Mouse (Mus musculus) intestine, embryonic 14.5 days (tissue): ENCODE measurements at regions not wholly inside any gene's neighbourhood (a gene's known extent, or its start where the extent isn't known, plus 50 kb on each side); places are given as distances from the start of the nearest gene placed in this dataset.

Experiments used
- ATAC-seq: fragments of 200-750 bp; cut with Nextera tagmentation; replicated peaks from 2 replicates; pipeline ENCODE4 v1.8.0; 2017; ENCODE audit warnings: low read depth, moderate number of reproducible peaks, moderate TSS enrichment, moderate library complexity; ENCODE audit not compliant: low FRiP score, low TSS enrichment
- DNase-seq: peaks from one replicate; pipeline ENCODE4 v3.0.0-alpha.2; 2018; ENCODE audit warnings: low spot score
- H3K27ac ChIP-seq: fragments of 300-500 bp; sonication (generic); 2 replicates; pipeline ENCODE4 v1.5.1; 2014; ENCODE audit warnings: low read depth, mild to moderate bottlenecking, control low read depth
- H3K27me3 ChIP-seq: fragments of 300-500 bp; sonication (generic); replicated peaks from 2 replicates; pipeline ENCODE4 v1.6.1; 2014; ENCODE audit warnings: low read length, control low read depth; ENCODE audit not compliant: control insufficient read depth, insufficient read depth
- H3K36me3 ChIP-seq: fragments of 300-500 bp; sonication (generic); 2 replicates; pipeline ENCODE4 v1.6.1; 2014; ENCODE audit warnings: low read length, control low read depth; ENCODE audit not compliant: control insufficient read depth, insufficient read depth
- H3K4me1 ChIP-seq: fragments of 300-500 bp; sonication (generic); replicated peaks from 2 replicates; pipeline ENCODE4 v1.6.1; 2014; ENCODE audit warnings: low read length, control low read depth, mixed read lengths; ENCODE audit not compliant: control insufficient read depth, insufficient read depth
- H3K4me2 ChIP-seq: fragments of 300-500 bp; sonication (generic); 2 replicates; pipeline ENCODE4 v1.6.1; 2014; ENCODE audit warnings: low read length
- H3K4me3 ChIP-seq: fragments of 300-500 bp; sonication (generic); 2 replicates; pipeline ENCODE4 v1.5.1; 2014; ENCODE audit warnings: low read depth, low read length, control low read depth, mixed read lengths
- H3K9ac ChIP-seq: fragments of 300-500 bp; sonication (generic); 2 replicates; pipeline ENCODE4 v1.6.1; 2014; ENCODE audit warnings: mild to moderate bottlenecking, low read length
- H3K9me3 ChIP-seq: fragments of 300-500 bp; sonication (generic); 2 replicates; pipeline ENCODE4 v1.6.1; 2016; ENCODE audit warnings: low read length, control low read depth; ENCODE audit not compliant: control insufficient read depth
- WGBS: fragments of 180-500 bp; shearing (Covaris S2); extraction: QIAGEN DNeasy Blood & Tissue Kit; methylation state at CpG from one replicate; pipeline ENCODE4 v1.1.7; 2014; 5-methylcytosine and 5-hydroxymethylcytosine counted together

DNA sequence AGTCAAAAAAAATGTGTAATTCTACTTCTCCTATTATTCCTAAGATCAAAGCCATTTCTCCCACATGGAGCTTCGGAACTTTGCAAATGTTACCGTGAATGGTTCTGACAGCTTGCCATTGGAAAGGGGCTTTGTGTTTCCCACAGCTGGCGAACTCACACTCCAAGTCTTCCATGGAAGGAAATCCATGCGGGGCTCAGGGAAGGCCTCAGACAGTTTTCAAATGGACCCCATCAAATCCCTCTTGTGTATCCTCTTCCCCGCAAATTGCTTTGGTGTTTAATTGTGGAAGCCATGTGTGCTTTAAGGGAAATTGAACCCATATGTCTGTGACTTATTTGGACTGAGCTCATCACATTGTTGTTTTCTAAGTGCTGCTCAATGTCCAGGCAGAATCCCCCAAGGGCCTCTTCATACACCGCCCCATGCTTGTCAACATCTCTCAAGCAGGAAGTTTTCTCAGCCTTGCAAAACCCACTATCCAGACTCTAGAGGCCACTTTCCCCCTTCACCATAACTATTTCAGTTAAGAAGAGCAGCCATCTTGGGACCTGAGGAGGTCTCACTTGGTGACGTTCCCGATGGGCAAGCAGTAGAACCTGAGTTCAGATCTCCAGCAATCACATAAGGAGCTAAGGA is 310.1 kb upstream of the Prkcq start:
- H3K27me3 ChIP-seq: no peaks in the 10 kb centered on the region
- no peak overlapping the region for H3K9ac ChIP-seq
- WGBS: 85% methylated on average over 8 of the region's 8 CpGs
- ATAC-seq (no peak), DNase-seq (no peak)
- no peak overlapping the region for H3K27ac ChIP-seq
- no peak overlapping the region for H3K4me2 ChIP-seq
- H3K9me3 ChIP-seq: no peaks in the 10 kb centered on the region
- no peaks in the 10 kb centered on the region for H3K4me1 ChIP-seq
- H3K36me3 ChIP-seq: no peaks in the 10 kb centered on the region
- no peak overlapping the region for H3K4me3 ChIP-seq

DNA sequence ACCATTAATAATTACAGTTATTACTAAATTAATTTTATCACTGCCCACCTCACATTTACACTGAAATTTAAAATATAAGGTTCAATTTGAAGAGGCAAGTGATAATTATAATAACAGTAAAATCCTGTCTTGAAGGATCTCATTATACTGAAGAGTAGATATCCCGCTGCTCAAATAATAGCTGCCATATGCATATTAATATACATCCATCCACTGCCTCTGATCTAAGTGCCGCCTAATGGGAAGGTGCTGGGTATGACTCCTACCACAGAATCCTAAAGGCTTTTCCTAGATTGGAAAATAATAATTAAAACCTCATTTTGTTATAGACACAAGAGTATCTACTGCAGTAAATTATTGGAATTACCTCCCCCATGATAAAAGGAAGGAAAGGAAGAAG is 307.5 kb upstream of the Prkcq start:
- H3K27me3 ChIP-seq: no peaks in the 10 kb centered on the region
- no peak for DNase-seq
- H3K9ac ChIP-seq: no peak overlapping the region
- no peak for ATAC-seq
- H3K9me3 ChIP-seq: no peaks in the 10 kb centered on the region
- no peaks in the 10 kb centered on the region for H3K36me3 ChIP-seq
- no peak overlapping the region for H3K4me3 ChIP-seq
- H3K27ac ChIP-seq: no peak overlapping the region
- H3K4me2 ChIP-seq: no peak overlapping the region
- WGBS: 90% methylated on average over 2 of the region's 2 CpGs
- no peaks in the 10 kb centered on the region for H3K4me1 ChIP-seq

DNA sequence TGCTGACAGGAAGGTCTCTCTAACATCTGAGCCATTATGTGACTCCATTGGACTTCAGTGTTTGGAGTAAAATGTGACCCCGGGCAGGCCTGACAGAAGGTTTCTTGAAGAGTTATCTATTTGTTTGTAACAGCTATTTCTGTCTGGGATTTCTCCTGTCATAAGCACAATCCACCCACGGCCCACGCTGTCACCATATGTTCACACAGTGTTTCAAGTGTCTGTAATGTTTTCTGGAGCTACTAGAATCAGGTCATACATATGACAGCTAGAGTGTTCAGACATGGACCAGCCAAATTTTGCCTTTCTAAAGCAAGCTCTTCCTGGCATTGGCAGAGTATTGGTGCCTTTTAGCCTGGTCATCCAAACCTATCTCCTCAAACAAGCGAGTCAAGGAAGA is 297.6 kb upstream of the Prkcq start:
- DNase-seq (no peak), ATAC-seq (no peak)
- 71% methylated on average over 4 of the region's 4 CpGs for WGBS
- Histone ChIP-seq H3K4me3 (no peak overlapping the region), H3K27me3 (no peaks in the 10 kb centered on the region), H3K9me3 (no peaks in the 10 kb centered on the region), H3K36me3 (no peaks in the 10 kb centered on the region), H3K4me2 (no peak overlapping the region), H3K27ac (no peak overlapping the region), H3K4me1 (no peaks in the 10 kb centered on the region), H3K9ac (no peak overlapping the region)

- Histone ChIP-seq H3K36me3 (no peaks in the 10 kb centered on the region), H3K4me2 (no peak overlapping the region), H3K27ac (no peak overlapping the region), H3K9ac (no peak overlapping the region), H3K9me3 (no peaks in the 10 kb centered on the region), H3K27me3 (no peaks in the 10 kb centered on the region), H3K4me1 (no peaks in the 10 kb centered on the region), H3K4me3 (no peak overlapping the region)
- ATAC-seq: no peak
- WGBS: 88% methylated on average over 3 of the region's 3 CpGs
- no peak for DNase-seq
Measured at GRCm38 (mm10) chr2:10901926-10902325, 270.0 kb upstream of the Prkcq start.

DNA sequence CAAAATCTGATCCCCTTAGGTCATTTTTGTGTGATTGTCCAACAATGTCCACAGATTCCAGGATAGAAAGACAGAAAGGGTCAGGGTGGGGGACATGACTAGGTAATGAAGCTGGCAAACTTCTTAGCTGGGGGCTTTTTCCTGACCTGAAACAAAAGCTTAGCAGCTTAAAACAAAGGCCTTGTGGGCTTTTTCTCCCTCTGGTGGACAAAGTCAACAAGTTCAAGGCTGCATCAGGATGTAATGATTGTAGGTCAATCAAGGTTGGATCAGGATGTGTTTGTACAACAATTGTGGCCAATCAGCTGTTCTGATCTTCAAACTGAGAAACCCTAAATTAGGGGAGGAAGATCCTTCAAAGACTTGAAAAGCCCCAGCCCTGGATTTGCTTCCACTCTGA is 252.0 kb upstream of the Prkcq start:
- Histone ChIP-seq H3K9me3 (no peaks in the 10 kb centered on the region), H3K36me3 (no peaks in the 10 kb centered on the region), H3K4me2 (no peak overlapping the region), H3K27ac (no peak overlapping the region), H3K9ac (no peak overlapping the region), H3K4me1 (no peaks in the 10 kb centered on the region), H3K27me3 (no peaks in the 10 kb centered on the region), H3K4me3 (no peak overlapping the region)
- DNase-seq (no peak), ATAC-seq (no peak)

- no peak for DNase-seq
- H3K4me3 ChIP-seq: no peak overlapping the region
- H3K9ac ChIP-seq: no peak overlapping the region
- H3K27me3 ChIP-seq: no peaks in the 10 kb centered on the region
- no peak for ATAC-seq
- no peaks in the 10 kb centered on the region for H3K9me3 ChIP-seq
- 61% methylated on average over 8 of the region's 8 CpGs for WGBS
- no peaks in the 10 kb centered on the region for H3K36me3 ChIP-seq
- no peak overlapping the region for H3K4me2 ChIP-seq
- H3K27ac ChIP-seq: no peak overlapping the region
- H3K4me1 ChIP-seq: no peaks in the 10 kb centered on the region
Measured at GRCm38 (mm10) chr2:10920686-10921485, 251.0 kb upstream of the Prkcq start.

GRCm38 (mm10) chr2:10921486-10922450 is 250.1 kb upstream of the Prkcq start:
- Histone ChIP-seq H3K4me3 (no peak overlapping the region), H3K4me2 (no peak overlapping the region), H3K27me3 (no peaks in the 10 kb centered on the region), H3K4me1 (no peaks in the 10 kb centered on the region), H3K36me3 (no peaks in the 10 kb centered on the region), H3K9me3 (no peaks in the 10 kb centered on the region), H3K27ac (no peak overlapping the region), H3K9ac (no peak overlapping the region)
- ATAC-seq (no peak), DNase-seq (no peak)
- WGBS: 29% methylated on average over 13 of the region's 13 CpGs

DNA sequence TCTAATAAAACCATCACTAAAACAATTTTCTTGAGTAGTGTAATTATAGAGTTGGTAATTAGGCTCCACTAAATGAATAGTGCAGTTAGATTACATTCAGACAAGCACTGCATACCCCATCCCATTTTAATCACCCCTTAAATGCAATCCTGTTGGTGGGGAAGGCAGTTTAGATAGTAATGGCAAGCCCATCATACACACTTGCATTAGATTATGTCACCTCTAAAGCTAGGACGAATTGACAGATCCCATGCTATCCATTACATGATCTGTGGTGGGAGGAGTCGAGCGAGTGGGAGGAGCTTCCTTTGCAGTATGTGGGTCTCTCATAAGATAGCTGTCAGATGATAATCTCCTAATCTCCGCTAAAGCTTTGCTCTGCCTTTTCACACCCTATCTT is 247.9 kb upstream of the Prkcq start:
- no peak overlapping the region for H3K4me2 ChIP-seq
- H3K4me1 ChIP-seq: no peaks in the 10 kb centered on the region
- no peak overlapping the region for H3K27ac ChIP-seq
- no peaks in the 10 kb centered on the region for H3K27me3 ChIP-seq
- H3K9me3 ChIP-seq: no peaks in the 10 kb centered on the region
- WGBS: 80% methylated on average over 4 of the region's 4 CpGs
- no peak for DNase-seq
- no peaks in the 10 kb centered on the region for H3K36me3 ChIP-seq
- H3K9ac ChIP-seq: no peak overlapping the region
- ATAC-seq: no peak
- H3K4me3 ChIP-seq: no peak overlapping the region
